Mouse (Mus musculus) megakaryocyte, embryonic 14.5 days (primary cell): ENCODE measurements around the gene Ccn2.

Experiments
- FLI1 ChIP-seq: IDR thresholded peaks from 2 replicates; pipeline ENCODE4 v1.6.1; 2012; ENCODE audit warnings: low read length, inconsistent platforms, mixed read lengths
- GATA1 ChIP-seq: IDR thresholded peaks from 3 replicates; pipeline ENCODE4 v1.6.1; 2012; ENCODE audit warnings: mixed read lengths, low read length, inconsistent platforms, borderline replicate concordance

GRCm38 (mm10) chr10:24636986-24637385, 41.7 kb downstream of the Ccn2 start:
- TF ChIP-seq GATA1 (no peak), FLI1 (no peak)
